Mouse (Mus musculus): ENCODE measurements around the gene Wnt2. TPM values are rescaled to one million over a fixed set of nuclear protein-coding genes. Genes with fewer than 3 reads are reported as not detected.

Wnt2 gene
- not detected for polyA plus RNA-seq (2021)

DNA sequence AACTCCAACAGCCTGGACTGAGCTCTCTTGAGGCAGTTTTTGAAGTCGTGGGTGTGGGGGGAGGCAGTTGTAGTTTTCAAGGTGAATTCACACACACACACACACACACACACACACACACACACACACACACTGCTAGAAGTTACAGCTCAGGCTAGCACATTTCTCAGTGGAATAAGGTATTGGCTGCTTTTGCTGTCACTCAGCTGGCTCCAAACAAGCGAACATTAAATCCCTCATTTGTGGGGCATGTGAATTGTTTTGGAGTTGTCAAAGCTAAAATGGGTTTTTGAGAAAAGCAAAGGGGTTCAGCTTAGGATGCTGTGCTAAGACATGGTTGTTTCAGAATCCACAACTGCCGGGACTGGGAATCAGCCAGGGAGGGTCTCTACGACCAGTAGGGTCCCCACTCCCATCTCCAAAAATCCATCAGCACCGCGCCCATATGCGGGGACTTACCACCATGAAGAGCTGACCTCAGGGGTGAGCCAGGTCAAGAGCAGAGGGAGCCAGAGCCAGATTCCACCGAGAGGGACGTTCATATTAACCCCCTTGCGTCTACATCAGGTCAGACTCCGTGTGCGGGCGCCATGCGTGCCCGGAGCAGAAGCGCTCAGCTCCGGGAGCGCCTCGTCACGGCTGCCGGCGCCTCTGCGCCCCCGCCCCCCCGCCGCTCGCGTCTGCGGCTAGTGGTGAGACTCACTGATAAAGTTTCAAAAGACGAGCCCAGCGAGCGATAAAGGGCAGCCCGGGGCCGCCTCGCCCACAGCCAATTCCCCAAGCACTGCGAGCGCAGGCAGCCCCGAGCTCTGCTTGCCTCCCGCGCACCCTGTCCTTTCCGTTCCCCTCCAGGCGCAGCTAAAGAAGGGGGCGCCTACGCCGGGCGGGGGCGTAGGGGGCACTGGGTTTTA is at the start of gene Wnt2:
Gene Wnt2, minus strand, starts transcription at position 840 of the 911 bp plus-strand sequence.
- in situ Hi-C loops (cut with MboI; ENCODE audit: low pct_unique_long_range_greater_than_20kb) = no loop called here
- ATAC-seq = peak; percentile 57
- CTCF ChIA-PET = interaction anchor here (1.1 to 2.5 kb wide), 3 partner anchors 9 to 24 kb away, joined by 3 to 9 read pairs (median 4); no protein-coding TSS in a partner anchor

GRCm38 (mm10) chr6:18078615-18079014 is 48.2 kb upstream of the Wnt2 start:
- ATAC-seq (peak; percentile 67), DNase-seq (ENCODE audit: low read depth, low spot score) (no peak)
- ChIA-PET CTCF (interaction anchor here (0.9 to 1.8 kb wide), 4 partner anchors 79 to 294 kb away, joined by 3 read pairs; no protein-coding TSS in a partner anchor), POLR2A (no interaction called here)
- no peaks in the 10 kb centered on the region for H3K27me3 ChIP-seq
- in situ Hi-C loops (cut with MboI; ENCODE audit: low pct_unique_long_range_greater_than_20kb) = loop anchor here (5.0 kb wide), 2 partner anchors 146 to 401 kb away; no protein-coding TSS in a partner anchor
- peak; percentile 55 for TF ChIP-seq CTCF (IDR thresholded peaks at IDR 0.05)

More for the DNA sequence above, at the start of gene Wnt2:
- DNase-seq (ENCODE audit: low read depth, low spot score) = no peak
- peaks cover 4% of the 10 kb centered on the region for H3K27me3 ChIP-seq
- TF ChIP-seq CTCF (IDR thresholded peaks at IDR 0.05) = no peak
- POLR2A ChIA-PET = no interaction called here

DNA sequence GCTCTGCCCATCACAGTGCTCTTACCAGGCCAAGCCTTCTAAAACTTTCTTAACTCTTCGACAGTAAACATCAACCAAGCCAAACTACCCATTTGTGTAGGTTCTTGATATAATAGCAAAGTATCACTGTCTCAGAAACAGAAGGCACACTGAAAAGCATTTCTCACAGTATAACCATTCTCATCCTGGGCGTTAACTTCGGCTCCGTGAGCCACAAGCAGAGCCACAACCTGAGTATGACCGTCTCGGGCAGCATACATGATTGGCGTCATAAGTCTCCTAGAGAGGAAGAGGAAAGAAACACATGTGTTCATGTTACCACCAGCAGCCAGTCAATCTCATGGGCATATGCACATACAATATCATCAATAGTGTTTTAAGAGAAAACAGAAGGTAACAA is 46.6 kb upstream of the Wnt2 start:
- DNase-seq (ENCODE audit: low read depth, low spot score) = no peak
- no peak for TF ChIP-seq CTCF (IDR thresholded peaks at IDR 0.05)
- in situ Hi-C loops (cut with MboI; ENCODE audit: low pct_unique_long_range_greater_than_20kb) = loop anchor here (5.0 kb wide), 2 partner anchors 145 to 400 kb away; no protein-coding TSS in a partner anchor
- H3K27me3 ChIP-seq = no peaks in the 10 kb centered on the region
- ChIA-PET POLR2A (interaction anchor here (0.7 kb wide), 1 partner anchor 285 kb away, joined by 4 read pairs; no protein-coding TSS in a partner anchor), CTCF (interaction anchor here (1.0 to 1.9 kb wide), 3 partner anchors 18 to 351 kb away, joined by 4 to 5 read pairs (median 4); no protein-coding TSS in a partner anchor)
- no peak for ATAC-seq

GRCm38 (mm10) chr6:18076577-18076976 is 46.2 kb upstream of the Wnt2 start:
- ATAC-seq = no peak
- no peak for TF ChIP-seq CTCF (IDR thresholded peaks at IDR 0.05)
- in situ Hi-C loops (cut with MboI; ENCODE audit: low pct_unique_long_range_greater_than_20kb) = loop anchor here (5.0 kb wide), 2 partner anchors 144 to 399 kb away; no protein-coding TSS in a partner anchor
- ChIA-PET POLR2A (no interaction called here), CTCF (interaction anchor here (1.0 to 1.9 kb wide), 4 partner anchors 10 to 350 kb away, joined by 3 to 5 read pairs (median 4); no protein-coding TSS in a partner anchor)
- no peaks in the 10 kb centered on the region for H3K27me3 ChIP-seq
- DNase-seq (ENCODE audit: low read depth, low spot score) = no peak

DNA sequence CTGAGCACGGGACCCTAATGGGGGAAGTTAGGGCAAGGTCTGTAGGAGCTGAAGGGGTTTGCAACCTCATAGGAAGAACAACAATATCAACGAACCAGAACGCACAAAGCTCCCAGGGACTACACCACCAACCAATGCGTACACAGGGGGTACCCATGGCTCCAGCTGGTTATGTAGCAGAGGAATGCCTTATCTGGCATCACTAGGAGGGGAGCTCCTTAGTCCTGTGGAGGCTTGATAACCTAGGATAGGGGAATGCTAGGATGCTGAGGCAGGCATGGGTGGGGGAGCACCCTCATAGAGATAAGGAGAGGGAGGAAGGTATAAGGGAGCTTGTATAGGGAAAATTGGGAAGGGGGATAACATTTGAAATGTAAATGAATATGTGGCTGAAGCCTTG is 27.5 kb upstream of the Wnt2 start:
- CTCF ChIA-PET = no interaction called here
- in situ Hi-C loops (cut with MboI; ENCODE audit: low pct_unique_long_range_greater_than_20kb) = no loop called here
- TF ChIP-seq CTCF (IDR thresholded peaks at IDR 0.05) = no peak
- peaks cover 25% of the 10 kb centered on the region for H3K27me3 ChIP-seq
- no peak for DNase-seq (ENCODE audit: low read depth, low spot score)
- POLR2A ChIA-PET = no interaction called here
- ATAC-seq = no peak

DNA sequence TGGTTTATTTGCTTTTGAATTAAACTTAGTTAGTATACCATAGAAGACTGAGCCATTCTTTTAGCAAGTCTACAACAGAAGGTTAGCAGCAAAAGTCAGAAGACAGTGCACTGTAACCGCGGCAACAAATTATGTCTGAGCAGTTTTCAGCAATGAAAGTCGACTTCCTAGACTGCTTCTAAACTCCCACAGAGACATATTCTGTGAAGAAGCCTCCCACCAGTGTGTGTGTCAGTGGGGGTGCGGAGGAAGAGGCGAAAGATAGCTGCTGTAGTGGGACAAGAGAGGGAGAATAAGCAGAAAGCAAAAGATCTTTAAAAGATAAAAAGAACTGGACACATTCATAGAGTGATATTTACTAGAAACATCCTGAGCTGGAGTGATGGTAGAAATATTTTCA is 21.3 kb upstream of the Wnt2 start:
- ChIA-PET CTCF (no interaction called here), POLR2A (no interaction called here)
- ATAC-seq (no peak), DNase-seq (ENCODE audit: low read depth, low spot score) (no peak)
- no peak for TF ChIP-seq CTCF (IDR thresholded peaks at IDR 0.05)
- peaks cover 21% of the 10 kb centered on the region for H3K27me3 ChIP-seq
- in situ Hi-C loops (cut with MboI; ENCODE audit: low pct_unique_long_range_greater_than_20kb) = no loop called here

GRCm38 (mm10) chr6:18044299-18044698 is 13.9 kb upstream of the Wnt2 start:
- no peak for DNase-seq (ENCODE audit: low read depth, low spot score)
- no peak for ATAC-seq
- H3K27me3 ChIP-seq = peaks cover under 1% of the 10 kb centered on the region
- CTCF ChIA-PET = interaction anchor here (0.7 to 2.4 kb wide), 2 partner anchors 15 to 781 kb away, joined by 3 to 9 read pairs; partner anchors contain the start of gene Wnt2
- no peak for TF ChIP-seq CTCF (IDR thresholded peaks at IDR 0.05)
- in situ Hi-C loops (cut with MboI; ENCODE audit: low pct_unique_long_range_greater_than_20kb) = no loop called here
- POLR2A ChIA-PET = interaction anchor here (0.6 kb wide), 1 partner anchor 61 kb away, joined by 3 read pairs; no protein-coding TSS in a partner anchor

GRCm38 (mm10) chr6:18043172-18043571 is 12.8 kb upstream of the Wnt2 start:
- ChIA-PET POLR2A (no interaction called here), CTCF (interaction anchor here (2.4 kb wide), 1 partner anchor 13 kb away, joined by 9 read pairs; the partner anchor contains the start of gene Wnt2)
- ATAC-seq (no peak), DNase-seq (ENCODE audit: low read depth, low spot score) (no peak)
- TF ChIP-seq CTCF (IDR thresholded peaks at IDR 0.05) = no peak
- peaks cover 10% of the 10 kb centered on the region for H3K27me3 ChIP-seq
- in situ Hi-C loops (cut with MboI; ENCODE audit: low pct_unique_long_range_greater_than_20kb) = no loop called here

DNA sequence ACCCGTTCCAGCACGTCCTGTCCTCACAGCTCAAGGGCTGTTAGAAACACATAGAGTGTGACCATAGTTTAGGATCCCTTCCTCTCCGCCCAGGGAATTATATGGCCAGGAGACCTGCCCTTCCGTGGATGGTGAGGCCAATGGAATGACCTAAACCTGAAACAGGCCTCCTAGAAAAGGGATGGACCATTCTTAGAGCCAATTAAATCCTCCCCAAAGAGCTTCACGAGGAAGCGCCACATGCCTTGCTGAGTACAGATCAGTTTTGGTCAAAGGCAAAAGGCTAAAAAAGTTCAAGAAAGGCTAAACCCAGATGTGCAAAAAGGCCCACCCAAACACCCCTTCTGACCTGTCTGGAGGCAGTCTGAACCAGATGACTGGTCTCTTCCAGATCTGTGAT is 1.9 kb upstream of the Wnt2 start:
- no peak for ATAC-seq
- no peak for DNase-seq (ENCODE audit: low read depth, low spot score)
- peaks cover 4% of the 10 kb centered on the region for H3K27me3 ChIP-seq
- no peak for TF ChIP-seq CTCF (IDR thresholded peaks at IDR 0.05)
- POLR2A ChIA-PET = no interaction called here
- CTCF ChIA-PET = no interaction called here
- in situ Hi-C loops (cut with MboI; ENCODE audit: low pct_unique_long_range_greater_than_20kb) = no loop called here

DNA sequence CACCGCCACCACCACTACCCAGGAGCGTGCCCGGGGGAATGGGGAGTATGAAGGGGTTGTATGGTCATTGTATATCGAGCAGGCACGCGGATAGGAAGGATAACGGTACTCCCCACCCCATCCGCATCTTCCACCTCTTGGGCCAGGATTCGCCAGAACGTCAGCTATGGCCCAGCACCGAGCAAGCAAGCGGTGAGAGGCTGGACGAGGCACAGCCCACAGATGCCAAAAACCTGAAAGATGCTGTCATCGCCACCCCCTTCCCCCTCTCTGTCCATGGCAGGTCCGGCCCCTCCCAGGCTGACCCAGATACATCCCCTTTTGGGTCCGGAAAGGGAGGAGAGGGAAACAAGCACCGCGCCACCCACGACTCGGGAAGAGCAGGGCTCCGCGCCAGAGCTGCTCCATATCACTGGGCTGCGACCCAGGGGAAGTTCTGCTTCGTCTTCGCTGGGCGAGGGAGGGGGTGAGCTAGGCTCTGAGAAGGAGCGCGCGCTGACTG is 1.2 kb upstream of the Wnt2 start:
- DNase-seq (ENCODE audit: low read depth, low spot score) (no peak), ATAC-seq (no peak)
- POLR2A ChIA-PET = no interaction called here
- peaks cover 4% of the 10 kb centered on the region for H3K27me3 ChIP-seq
- CTCF ChIA-PET = no interaction called here
- in situ Hi-C loops (cut with MboI; ENCODE audit: low pct_unique_long_range_greater_than_20kb) = no loop called here
- no peak for TF ChIP-seq CTCF (IDR thresholded peaks at IDR 0.05)
